Mouse (Mus musculus): Measurements from ENCODE around the gene Ldb2. TPM values are rescaled to one million over a fixed set of nuclear protein-coding genes. Genes with fewer than 3 reads are reported as not detected.

The Ldb2 gene
- total RNA-seq, 4 experiments from 2014 or later = 45.5 to 63.5 (median 56.3) TPM

- DNase-seq (ENCODE audit: low spot score in 2 of 2) = no peak
These were observed 251.0 kb downstream of the Ldb2 start for GRCm38 (mm10) chr5:44548468-44548867.

DNA sequence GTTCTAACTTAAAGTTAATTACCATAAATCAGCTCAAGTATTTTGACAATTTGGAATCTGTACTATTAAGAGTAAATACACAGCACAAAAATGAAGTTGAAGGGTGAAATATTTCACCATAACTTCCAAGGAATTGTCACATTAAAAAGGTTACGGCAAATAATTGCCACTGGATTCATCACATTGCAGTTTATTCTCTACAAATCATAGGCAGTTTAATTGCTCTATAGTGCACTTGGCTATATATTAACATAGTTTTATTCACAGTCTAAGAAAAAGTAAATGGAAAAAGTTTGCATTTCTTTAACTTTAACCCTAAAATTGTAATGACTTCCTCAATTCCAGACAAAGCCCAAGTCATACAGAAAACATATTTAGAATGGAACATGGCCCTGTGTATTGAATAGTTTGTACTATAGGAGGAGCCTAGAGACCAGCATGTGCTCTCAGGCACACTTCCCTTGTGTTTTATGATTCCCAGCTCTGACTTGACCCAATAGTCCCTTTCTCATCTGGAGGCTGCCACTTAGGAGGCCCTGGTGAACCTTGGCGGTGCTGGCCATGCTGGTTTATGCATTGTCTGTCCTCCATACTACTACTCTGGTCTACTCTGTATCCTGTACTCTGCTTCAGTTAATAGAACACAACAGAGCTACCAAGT is 255.9 kb downstream of the Ldb2 start:
- DNase-seq (ENCODE audit: low spot score in 2 of 2) = no peak

GRCm38 (mm10) chr5:44541748-44542147 is 257.7 kb downstream of the Ldb2 start:
- no peak for DNase-seq (ENCODE audit: low spot score in 2 of 2)

DNA sequence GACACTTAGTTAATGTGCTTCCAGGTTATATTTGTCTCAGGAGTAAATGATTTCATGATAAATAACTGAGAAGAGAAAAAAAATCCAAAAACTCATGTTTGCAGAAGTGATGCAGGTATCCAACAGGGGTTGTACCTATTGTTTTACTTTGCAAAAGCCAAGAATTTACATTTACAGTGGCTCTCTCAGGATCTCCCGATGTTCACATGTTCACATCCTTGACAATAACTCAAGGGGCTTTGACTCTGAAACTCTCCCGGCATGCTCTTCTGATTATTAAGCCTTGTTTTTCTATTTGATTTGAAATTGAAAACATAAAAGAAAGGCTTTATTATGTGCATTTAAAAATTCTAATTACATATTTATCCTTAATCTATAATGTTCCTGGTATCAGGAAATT is 260.8 kb downstream of the Ldb2 start:
- no peak for DNase-seq (ENCODE audit: low spot score in 2 of 2)

- peak; percentile 93 for DNase-seq (ENCODE audit: low spot score in 2 of 2)
These were observed 261.5 kb downstream of the Ldb2 start for GRCm38 (mm10) chr5:44538000-44538395.

- DNase-seq (ENCODE audit: low spot score in 2 of 2) = no peak
These were observed 262.0 kb downstream of the Ldb2 start for GRCm38 (mm10) chr5:44537316-44537999.

- DNase-seq (ENCODE audit: low spot score in 2 of 2) = no peak
These were observed 270.0 kb downstream of the Ldb2 start for GRCm38 (mm10) chr5:44529466-44529865.

- no peak for DNase-seq (ENCODE audit: low spot score in 2 of 2)
These were observed 270.5 kb downstream of the Ldb2 start for GRCm38 (mm10) chr5:44529001-44529400.

DNA sequence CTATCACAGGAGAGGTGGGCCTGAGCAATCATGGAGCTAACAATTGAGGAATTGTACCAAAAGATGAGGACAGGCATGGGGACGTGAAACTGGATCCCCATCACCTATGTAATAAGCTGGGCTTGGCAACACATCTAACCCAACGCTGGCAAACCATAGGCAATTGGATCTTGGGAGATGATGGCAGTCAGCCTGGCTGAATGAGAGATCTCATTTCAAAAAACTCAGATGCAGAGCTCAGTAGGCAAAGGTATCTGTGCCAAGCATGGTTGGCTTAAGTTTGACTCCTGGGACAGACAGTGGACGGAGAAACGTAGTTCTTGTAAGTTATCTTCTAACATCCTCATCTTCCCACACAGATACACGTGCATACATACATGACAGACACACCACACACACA is 294.3 kb downstream of the Ldb2 start:
- DNase-seq (ENCODE audit: low spot score in 2 of 2) = no peak

DNA sequence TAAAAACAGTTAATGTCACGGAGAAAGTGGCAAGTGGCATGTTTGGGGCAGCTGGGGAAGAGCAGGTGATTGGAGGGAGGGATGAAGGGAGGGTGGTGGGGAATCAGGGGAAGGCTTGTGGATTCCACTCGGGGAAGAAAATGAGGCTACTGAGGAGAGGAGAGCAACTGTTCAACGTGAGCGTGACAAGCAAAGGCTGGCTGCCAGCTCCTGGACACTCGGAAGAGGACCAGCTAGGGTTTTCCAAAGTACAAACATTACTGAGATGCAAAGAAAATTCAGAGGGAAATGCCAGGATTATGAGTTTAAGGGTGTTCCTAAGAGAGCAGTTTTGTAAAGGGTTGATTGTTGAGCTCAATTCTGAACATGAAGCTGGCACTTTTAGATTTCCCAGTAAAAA is 294.7 kb downstream of the Ldb2 start:
- DNase-seq (ENCODE audit: low spot score in 2 of 2) = no peak

DNA sequence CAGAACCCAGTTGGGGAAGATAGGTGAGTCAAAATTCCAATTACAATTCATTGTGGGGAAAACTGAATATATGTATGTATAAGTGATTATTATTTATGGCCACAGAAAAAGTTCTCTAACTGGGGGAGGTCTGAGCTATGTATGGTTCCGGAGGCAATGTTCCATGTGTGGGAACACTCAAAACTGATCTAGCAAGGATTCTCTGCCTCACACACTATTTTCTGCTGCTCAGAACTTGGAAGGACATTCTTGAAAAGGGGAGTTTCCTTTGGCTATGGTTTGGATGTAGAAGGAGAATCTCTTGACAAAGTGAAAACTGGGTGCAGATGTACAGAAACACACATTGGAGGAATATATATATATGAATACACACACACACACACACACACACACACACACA is 301.3 kb downstream of the Ldb2 start:
- no peak for DNase-seq (ENCODE audit: low spot score in 2 of 2)

- no peak for DNase-seq (ENCODE audit: low spot score in 2 of 2)
These were observed 302.6 kb downstream of the Ldb2 start for GRCm38 (mm10) chr5:44496854-44497253.

DNA sequence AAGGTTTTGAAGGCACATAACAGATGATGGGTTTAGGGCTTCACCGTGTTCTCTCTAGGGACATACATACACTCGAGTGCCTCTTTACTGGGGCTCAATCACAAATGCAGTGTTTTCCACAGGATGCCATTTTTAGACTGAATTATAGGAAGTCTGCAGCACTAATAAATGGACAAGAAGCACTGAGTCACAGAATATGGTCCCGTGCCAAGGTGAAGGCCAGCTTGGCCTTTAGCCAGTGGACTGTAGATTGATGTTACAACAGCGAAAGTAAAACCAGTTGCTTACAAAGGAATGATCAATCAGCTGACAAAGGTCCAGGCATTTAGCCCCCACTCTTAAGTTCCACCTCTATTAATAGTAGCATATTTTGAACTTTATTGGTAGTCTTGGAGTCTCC is 304.4 kb downstream of the Ldb2 start:
- no peak for DNase-seq (ENCODE audit: low spot score in 2 of 2)

DNA sequence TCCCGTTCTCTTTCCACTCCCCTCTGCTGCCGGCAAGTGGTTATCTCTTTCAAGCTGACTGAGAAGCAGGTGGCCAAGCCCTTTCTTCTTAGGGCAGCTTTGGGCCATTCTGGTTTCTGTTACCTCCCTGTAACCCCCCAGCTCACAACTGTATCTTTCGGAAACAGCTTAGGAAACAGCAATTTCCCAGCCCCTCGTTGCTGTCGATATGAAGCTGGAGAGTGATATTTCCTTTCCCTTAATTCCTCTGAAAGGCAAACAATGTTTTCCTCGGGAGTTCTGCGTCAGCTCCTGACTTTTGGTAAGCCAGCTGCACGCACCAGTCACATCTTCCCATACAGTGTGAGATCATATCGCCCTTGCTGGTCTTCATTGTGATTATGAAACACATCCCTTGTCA is 305.3 kb downstream of the Ldb2 start:
- DNase-seq (ENCODE audit: low spot score in 2 of 2) = no peak

DNA sequence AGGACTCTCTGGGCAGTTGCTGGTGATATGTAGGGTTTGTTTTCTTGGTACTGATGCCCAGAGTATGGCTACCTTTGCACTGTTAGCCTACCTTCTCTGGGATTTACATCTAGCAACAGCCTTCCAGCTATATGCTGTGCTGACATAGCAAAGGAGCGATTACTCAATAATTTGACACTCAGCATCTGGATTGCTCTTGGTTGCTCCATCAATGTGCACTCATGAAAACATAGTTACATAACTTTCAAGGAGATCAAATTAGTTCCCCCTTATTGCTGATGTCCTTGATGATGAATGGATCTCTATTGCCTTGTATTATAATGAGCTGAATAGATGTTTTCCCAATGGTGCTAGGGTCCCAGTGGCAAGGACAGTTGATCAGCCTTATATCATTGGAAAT is 308.0 kb downstream of the Ldb2 start:
- DNase-seq (ENCODE audit: low spot score in 2 of 2) = no peak

- no peak for DNase-seq (ENCODE audit: low spot score in 2 of 2)
These were observed 309.0 kb downstream of the Ldb2 start for GRCm38 (mm10) chr5:44490462-44490861.

DNA sequence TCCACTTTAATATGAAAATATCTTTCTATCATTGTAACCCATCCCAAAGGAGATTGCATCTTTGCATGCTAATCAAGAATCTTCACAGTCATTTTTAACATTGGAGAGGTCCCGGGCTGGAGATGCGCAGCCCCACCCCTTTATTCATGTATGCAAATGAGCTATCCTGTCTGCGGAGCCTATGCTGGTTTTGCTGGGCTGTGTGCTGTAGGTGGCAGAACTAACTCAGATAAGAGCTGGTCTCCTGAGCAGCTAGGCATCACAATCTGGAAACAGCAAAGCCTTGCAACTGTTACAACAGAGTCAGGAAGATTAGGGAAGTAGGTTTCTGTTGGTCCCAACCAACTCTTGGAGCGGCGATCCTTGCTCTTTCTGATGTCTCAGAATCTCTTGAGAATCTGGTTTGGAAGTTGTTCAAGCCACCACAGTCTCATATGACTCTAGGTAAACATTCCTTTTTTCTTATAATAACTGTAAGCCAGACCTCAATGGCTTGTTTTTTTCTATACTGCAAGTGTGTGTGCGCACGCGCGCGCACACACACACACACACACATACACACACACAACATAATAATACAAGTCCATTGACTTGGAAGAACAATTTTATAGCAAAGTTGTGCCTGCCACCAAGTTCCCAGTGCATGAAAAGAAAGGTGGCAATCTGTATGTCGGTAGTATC is 315.9 kb downstream of the Ldb2 start:
- peak; percentile 46 to 49 for DNase-seq (ENCODE audit: low spot score in 2 of 2)

GRCm38 (mm10) chr5:44481406-44481805 is 318.1 kb downstream of the Ldb2 start:
- DNase-seq (ENCODE audit: low spot score in 2 of 2) = no peak

GRCm38 (mm10) chr5:44476356-44476755 is 323.1 kb downstream of the Ldb2 start:
- no peak for DNase-seq (ENCODE audit: low spot score in 2 of 2)

- no peak for DNase-seq (ENCODE audit: low spot score in 2 of 2)
These were observed 323.9 kb downstream of the Ldb2 start for GRCm38 (mm10) chr5:44475543-44475942.

DNA sequence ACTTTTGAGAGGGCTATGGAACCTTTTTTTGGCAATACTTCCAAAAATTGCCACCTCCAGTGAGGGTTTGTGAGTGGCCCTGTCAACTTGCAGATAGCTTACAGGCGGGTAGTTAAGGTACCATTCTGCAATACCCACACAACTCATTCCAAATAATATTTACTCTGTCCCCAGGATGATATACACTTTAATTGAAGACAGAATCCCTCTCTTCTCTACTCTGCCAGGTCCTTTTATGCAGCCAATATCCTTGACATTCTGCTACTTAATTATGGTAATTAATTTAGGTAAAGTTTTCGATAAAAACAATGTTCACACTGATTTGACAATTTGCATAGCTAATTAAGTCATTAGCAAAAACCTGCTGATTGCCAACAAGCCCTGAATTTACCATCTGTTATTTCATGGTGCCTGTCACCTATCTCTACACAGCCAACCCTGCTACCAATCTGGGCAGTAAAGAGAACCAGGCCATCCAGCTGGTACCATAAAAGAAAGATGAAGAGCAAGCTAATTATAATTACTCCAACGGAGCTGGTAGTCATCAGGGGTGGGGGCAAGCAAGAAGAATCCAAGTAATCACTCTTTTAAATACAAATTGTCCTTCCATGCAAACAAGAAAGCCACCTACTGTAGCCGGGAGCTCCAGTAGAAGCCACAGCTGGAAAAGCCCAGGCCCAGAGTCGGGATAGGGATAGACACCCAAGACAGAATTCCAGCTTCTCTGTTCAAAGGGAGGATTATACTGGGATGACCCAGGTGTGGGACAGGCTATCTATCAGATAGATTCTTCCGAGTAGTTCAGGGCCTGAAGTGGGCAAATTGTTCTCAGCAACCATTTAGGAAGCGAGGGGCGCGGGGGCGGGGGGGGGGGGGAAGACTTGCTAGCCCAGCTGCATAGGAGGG is 325.4 kb downstream of the Ldb2 start:
- peak in 1 of 2 experiments; percentile 16 for DNase-seq (ENCODE audit: low spot score in 2 of 2)

DNA sequence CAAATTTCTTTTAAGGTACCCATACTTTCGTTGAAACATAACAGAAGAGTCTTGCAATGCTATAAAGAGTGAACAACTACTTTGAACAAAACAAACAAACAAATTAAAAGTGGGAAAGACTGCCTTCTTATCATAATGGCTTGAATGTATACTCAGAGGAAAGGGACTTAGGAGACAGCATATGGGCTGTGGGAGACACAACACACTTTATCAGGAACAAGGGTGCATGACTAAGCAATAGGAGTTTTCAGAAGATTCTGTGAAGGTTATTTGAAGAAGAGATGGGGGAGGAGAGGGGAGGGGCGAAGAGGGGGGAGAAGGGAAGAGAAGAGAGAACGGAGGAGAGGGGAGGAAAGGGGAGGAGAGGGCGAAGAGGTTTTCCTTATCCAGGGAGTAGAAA is 334.2 kb downstream of the Ldb2 start:
- no peak for DNase-seq (ENCODE audit: low spot score in 2 of 2)
